In genomic region chr4:120978221-120978620, GRCm38 (mm10) we compare ENCODE assay signal across 22 mouse cellular contexts. TPM values are rescaled to one million over a fixed set of nuclear protein-coding genes. Genes with fewer than 3 reads are reported as not detected.
DNase-seq lines count a peak whose midpoint lies in the region; ATAC-seq and TF ChIP-seq lines count a peak whose summit lies in the region.
"Had no signal": no experiment of that assay in that cellular context is flagged by ENCODE, and none has a peak within 500 bp of the region (broad histone marks: within the 10 kb centered on the region; RNA-seq: fewer than 3 reads in every experiment).

No protein-coding gene starts in this region.

- no peak overlapping the region for H3K9ac ChIP-seq in neural tube, embryonic 15.5 days (replicated peaks)
- H3K9ac ChIP-seq: heart, embryonic 13.5 days; hindbrain, embryonic 14.5 days; limb, embryonic 15.5 days; liver, embryonic 15.5 days; stomach, embryonic 15.5 days had no signal

- no peak overlapping the region for H3ac ChIP-seq in myocyte (ENCODE audit: control insufficient read depth, insufficient read length)

- peaks cover 35% of the 10 kb centered on the region for H3K36me3 ChIP-seq in myocyte (ENCODE audit: control insufficient read depth, insufficient read depth)
- peaks cover 42% of the 10 kb centered on the region for H3K36me3 ChIP-seq in neural tube, embryonic 15.5 days
- H3K36me3 ChIP-seq: stomach, embryonic 15.5 days had no signal

- no peak for ATAC-seq in neural tube, embryonic 15.5 days (ENCODE audit: low FRiP score)
- ATAC-seq: forebrain, embryonic 16.5 days had no signal

- peak overlapping the region; percentile 12 for H3K4me2 ChIP-seq in myocyte (ENCODE audit: low read depth)
- no peak overlapping the region for H3K4me2 ChIP-seq in neural tube, embryonic 15.5 days
- H3K4me2 ChIP-seq: heart, embryonic 13.5 days; hindbrain, embryonic 14.5 days; limb, embryonic 15.5 days; liver, embryonic 15.5 days; stomach, embryonic 15.5 days had no signal

- 92% methylated on average over 3 of the region's 3 CpGs for WGBS in neural tube, embryonic 15.5 days

- no peak for TF ChIP-seq POLR2A in bone marrow macrophage, adult 2 months (IDR thresholded peaks at IDR 0.05; ENCODE audit: borderline replicate concordance, low read depth, low read length)
- no peak for TF ChIP-seq POLR2A in myocyte (IDR thresholded peaks at IDR 0.05; ENCODE audit: insufficient read length, low read depth)

- H3K27me3 ChIP-seq in myocyte (ENCODE audit: control insufficient read depth, insufficient read depth, insufficient read length): no peaks in the 10 kb centered on the region
- H3K27me3 ChIP-seq in neural tube, embryonic 15.5 days (replicated peaks): no peaks in the 10 kb centered on the region
- H3K27me3 ChIP-seq: heart, embryonic 13.5 days; limb, embryonic 15.5 days; liver, embryonic 15.5 days; megakaryocyte, embryonic 14.5 days; stomach, embryonic 15.5 days had no signal

- no peak for TF ChIP-seq CTCF in bone marrow macrophage, adult 2 months (IDR thresholded peaks at IDR 0.05; ENCODE audit: low read depth, low read length)

- H3K4me3 ChIP-seq in bone marrow macrophage, adult 2 months (ENCODE audit: insufficient read depth, low read length): no peak overlapping the region
- no peak overlapping the region for H3K4me3 ChIP-seq in myocyte
- no peak overlapping the region for H3K4me3 ChIP-seq in neural tube, embryonic 15.5 days (replicated peaks)
- H3K4me3 ChIP-seq: heart, embryonic 13.5 days; limb, embryonic 15.5 days; liver, embryonic 15.5 days; megakaryocyte, embryonic 14.5 days; stomach, embryonic 15.5 days had no signal

- DNase-seq in 416B (ENCODE audit: low read depth): peak; percentile 52
- DNase-seq in CD4-positive helper T cell, adult 2 months (ENCODE audit: low read depth, low spot score): peak; percentile 40
- DNase-seq in thymus, postnatal 14 days: no peak
- DNase-seq in adrenal gland, postnatal 36 days: no peak
- DNase-seq: adrenal gland, adult 2 months; cerebellum, postnatal 14 days; embryo, embryonic 11 days; kidney, adult 11 months; kidney, postnatal 10 days; midbrain, embryonic 14.5 days; right cerebral cortex, adult 18-20 months; thymus, adult 18-20 months had no signal

- H3K9me3 ChIP-seq in neural tube, embryonic 15.5 days (replicated peaks): no peaks in the 10 kb centered on the region
- H3K9me3 ChIP-seq: heart, embryonic 13.5 days; limb, embryonic 15.5 days; liver, embryonic 15.5 days; megakaryocyte, embryonic 14.5 days; stomach, embryonic 15.5 days had no signal

- H3K79me2 ChIP-seq in myocyte (ENCODE audit: control insufficient read depth, insufficient read depth): no peaks in the 10 kb centered on the region

- peak overlapping the region; percentile 28 for H3K27ac ChIP-seq in bone marrow macrophage, adult 2 months (ENCODE audit: insufficient read depth, low read depth, low read length)
- no peak overlapping the region for H3K27ac ChIP-seq in neural tube, embryonic 15.5 days (replicated peaks)
- H3K27ac ChIP-seq: heart, embryonic 13.5 days; hindbrain, embryonic 14.5 days; limb, embryonic 15.5 days; liver, embryonic 15.5 days; stomach, embryonic 15.5 days had no signal

- peaks cover 24% of the 10 kb centered on the region for H3K4me1 ChIP-seq in bone marrow macrophage, adult 2 months (ENCODE audit: control insufficient read depth, insufficient read depth, low read length)
- H3K4me1 ChIP-seq in neural tube, embryonic 15.5 days: no peaks in the 10 kb centered on the region
- H3K4me1 ChIP-seq: heart, embryonic 13.5 days; limb, embryonic 15.5 days; stomach, embryonic 15.5 days had no signal

TF ChIP-seq in myocyte, 11 proteins besides CTCF, POLR2A, EP300 and RAD21:
- TF ChIP-seq E2F4 (IDR thresholded peaks at IDR 0.05; ENCODE audit: insufficient read depth): no peak
- TF ChIP-seq MYOG (IDR thresholded peaks at IDR 0.05; ENCODE audit: control insufficient read depth in 1 of 3, insufficient read depth in 1 of 3, insufficient read length in 2 of 3, low read depth in 2 of 3): no peak
- TF ChIP-seq MAX (IDR thresholded peaks at IDR 0.05; ENCODE audit: low read depth): no peak

RNA-seq across cellular contexts. Expression of gene Zfp69, which starts 26.7 kb away (rescaled TPM):
- 2.0 and 2.4 TPM in 2 replicates for polyA plus RNA-seq in bone marrow macrophage, adult 2 months (2012; ENCODE audit: insufficient read depth, insufficient read length, missing spikeins)
- 0.61 TPM for polyA plus RNA-seq in myocyte (2012; fragmentation: generic; extraction: Trizol)
- 1 to 10 TPM; 1.8 to 2.9 TPM for total RNA-seq in adrenal gland, postnatal 36 days (2021)
- polyA plus RNA-seq in neural tube, embryonic 15.5 days (2015; fragmentation: Nextera tagmentation; extraction: Ambion mirVana): 6.5 and 6.8 TPM in 2 replicates

RNA-seq across cellular contexts. Expression of gene Smap2, which starts 38.8 kb away (rescaled TPM):
- polyA plus RNA-seq in bone marrow macrophage, adult 2 months (2012; ENCODE audit: insufficient read depth, insufficient read length, missing spikeins): 137 and 139 TPM in 2 replicates
- 31.3 TPM for polyA plus RNA-seq in myocyte (2012; fragmentation: generic; extraction: Trizol)
- 10 to 100 TPM; 30.8 to 32.1 TPM for total RNA-seq in adrenal gland, postnatal 36 days (2021)
- polyA plus RNA-seq in neural tube, embryonic 15.5 days (2015; fragmentation: Nextera tagmentation; extraction: Ambion mirVana): 41.4 and 43.4 TPM in 2 replicates

RNA-seq across cellular contexts. Expression of gene Exo5, which starts 53.4 kb away (rescaled TPM):
- 19.3 and 20.1 TPM in 2 replicates for polyA plus RNA-seq in bone marrow macrophage, adult 2 months (2012; ENCODE audit: insufficient read depth, insufficient read length, missing spikeins)
- 6.3 TPM for polyA plus RNA-seq in myocyte (2012; fragmentation: generic; extraction: Trizol)
- total RNA-seq in adrenal gland, postnatal 36 days (2021): 10 to 100 TPM; 10.0 to 11.1 TPM
- 27.3 and 29.8 TPM in 2 replicates for polyA plus RNA-seq in neural tube, embryonic 15.5 days (2015; fragmentation: Nextera tagmentation; extraction: Ambion mirVana)

Comparison
In these comparisons a context has a peak if more than half of its experiments do, and no peak if none do; other contexts are left out.
1. DNase-seq: peak in 416B (single experiment) and CD4-positive helper T cell, adult 2 months (single experiment); none in thymus, postnatal 14 days (single experiment) and adrenal gland, postnatal 36 days (0 of 2).